Mouse (Mus musculus): ENCODE data around the gene 6030468B19Rik. TPM values are rescaled to one million over a fixed set of nuclear protein-coding genes. Genes with fewer than 3 reads are reported as not detected.
A peak's percentile ranks its signal among the peaks of the same experiment; 100 is the strongest.

6030468B19Rik gene
- 0.26 and 0.33 TPM in 2 replicates for polyA plus RNA-seq (2016; fragmentation: Nextera tagmentation; extraction: Ambion mirVana)

- WGBS = 52% methylated on average over 9 of the region's 9 CpGs
- no peaks in the 10 kb centered on the region for H3K36me3 ChIP-seq
- no peak within 1 kb of the TSS for H3K4me3 ChIP-seq (replicated peaks)
- peaks cover 17% of the 10 kb centered on the region for H3K4me1 ChIP-seq (replicated peaks)
- peak within 1 kb of the TSS; percentile 40; the same call in 1 of the 2 replicates for H3K9ac ChIP-seq (replicated peaks)
- H3K4me2 ChIP-seq = no peak within 1 kb of the TSS
- H3K27me3 ChIP-seq = peaks cover 6% of the 10 kb centered on the region
- ATAC-seq (ENCODE audit: insufficient number of reproducible peaks, insufficient read depth, low FRiP score, low TSS enrichment, low read depth) = no peak
- no peaks in the 10 kb centered on the region for H3K9me3 ChIP-seq
- no peak within 1 kb of the TSS for H3K27ac ChIP-seq
Measured at GRCm38 (mm10) chr11:117797511-117798159, at the start of gene 6030468B19Rik. 6030468B19Rik (plus strand) TSS chr11:117797660.

GRCm38 (mm10) chr11:117748628-117749027 is 48.8 kb upstream of the 6030468B19Rik start:
- 77% methylated on average over 4 of the region's 4 CpGs for WGBS
- Histone ChIP-seq H3K27ac (no peak overlapping the region), H3K4me1 (replicated peaks) (no peaks in the 10 kb centered on the region), H3K4me3 (replicated peaks) (no peak overlapping the region), H3K36me3 (peaks cover 99% of the 10 kb centered on the region), H3K9me3 (no peaks in the 10 kb centered on the region), H3K4me2 (no peak overlapping the region), H3K9ac (replicated peaks) (no peak overlapping the region), H3K27me3 (no peaks in the 10 kb centered on the region)
- ATAC-seq (ENCODE audit: insufficient number of reproducible peaks, insufficient read depth, low FRiP score, low TSS enrichment, low read depth) = no peak

- no peaks in the 10 kb centered on the region for H3K4me1 ChIP-seq (replicated peaks)
- H3K4me3 ChIP-seq (replicated peaks) = no peak overlapping the region
- no peak for ATAC-seq (ENCODE audit: insufficient number of reproducible peaks, insufficient read depth, low FRiP score, low TSS enrichment, low read depth)
- H3K4me2 ChIP-seq = no peak overlapping the region
- no peaks in the 10 kb centered on the region for H3K9me3 ChIP-seq
- H3K27ac ChIP-seq = no peak overlapping the region
- H3K27me3 ChIP-seq = no peaks in the 10 kb centered on the region
- whole genome bisulfite sequencing = 91% methylated on average over 10 of the region's 10 CpGs
- no peak overlapping the region for H3K9ac ChIP-seq (replicated peaks)
- peaks cover 99% of the 10 kb centered on the region for H3K36me3 ChIP-seq
Measured at GRCm38 (mm10) chr11:117749414-117749813, 48.0 kb upstream of the 6030468B19Rik start.

- WGBS = 91% methylated on average over 6 of the region's 6 CpGs
- Histone ChIP-seq H3K27ac (no peak overlapping the region), H3K9me3 (0 out of 2 replicates have a peak, but pooled peaks cover 3% of the 10 kb centered on the region), H3K27me3 (no peaks in the 10 kb centered on the region), H3K4me3 (replicated peaks) (no peak overlapping the region), H3K9ac (replicated peaks) (no peak overlapping the region), H3K36me3 (peaks cover 99% of the 10 kb centered on the region), H3K4me1 (replicated peaks) (no peaks in the 10 kb centered on the region), H3K4me2 (no peak overlapping the region)
- no peak for ATAC-seq (ENCODE audit: insufficient number of reproducible peaks, insufficient read depth, low FRiP score, low TSS enrichment, low read depth)
Measured at GRCm38 (mm10) chr11:117751544-117751943, 45.9 kb upstream of the 6030468B19Rik start.

- H3K27me3 ChIP-seq = no peaks in the 10 kb centered on the region
- peaks cover 99% of the 10 kb centered on the region for H3K36me3 ChIP-seq
- H3K27ac ChIP-seq = no peak overlapping the region
- H3K9me3 ChIP-seq = 0 out of 2 replicates have a peak, but pooled peaks cover 3% of the 10 kb centered on the region
- no peaks in the 10 kb centered on the region for H3K4me1 ChIP-seq (replicated peaks)
- no peak overlapping the region for H3K4me3 ChIP-seq (replicated peaks)
- WGBS = 95% methylated on average over 7 of the region's 7 CpGs
- no peak overlapping the region for H3K9ac ChIP-seq (replicated peaks)
- no peak for ATAC-seq (ENCODE audit: insufficient number of reproducible peaks, insufficient read depth, low FRiP score, low TSS enrichment, low read depth)
- H3K4me2 ChIP-seq = no peak overlapping the region
Measured at GRCm38 (mm10) chr11:117755891-117756290, 41.6 kb upstream of the 6030468B19Rik start.

GRCm38 (mm10) chr11:117759267-117759666 is 38.2 kb upstream of the 6030468B19Rik start:
- Histone ChIP-seq H3K27ac (no peak overlapping the region), H3K4me2 (no peak overlapping the region), H3K4me3 (replicated peaks) (no peak overlapping the region), H3K36me3 (peaks cover 96% of the 10 kb centered on the region), H3K4me1 (replicated peaks) (no peaks in the 10 kb centered on the region), H3K9me3 (0 out of 2 replicates have a peak, but pooled peaks cover 3% of the 10 kb centered on the region), H3K9ac (replicated peaks) (no peak overlapping the region), H3K27me3 (no peaks in the 10 kb centered on the region)
- 93% methylated on average over 10 of the region's 10 CpGs for WGBS
- no peak for ATAC-seq (ENCODE audit: insufficient number of reproducible peaks, insufficient read depth, low FRiP score, low TSS enrichment, low read depth)

GRCm38 (mm10) chr11:117760374-117761119 is 36.9 kb upstream of the 6030468B19Rik start:
- Histone ChIP-seq H3K4me2 (no peak overlapping the region), H3K27me3 (no peaks in the 10 kb centered on the region), H3K4me1 (replicated peaks) (no peaks in the 10 kb centered on the region), H3K9ac (replicated peaks) (no peak overlapping the region), H3K36me3 (peaks cover 96% of the 10 kb centered on the region), H3K9me3 (0 out of 2 replicates have a peak, but pooled peaks cover 3% of the 10 kb centered on the region), H3K4me3 (replicated peaks) (no peak overlapping the region), H3K27ac (no peak overlapping the region)
- no peak for ATAC-seq (ENCODE audit: insufficient number of reproducible peaks, insufficient read depth, low FRiP score, low TSS enrichment, low read depth)
- 93% methylated on average over 26 of the region's 26 CpGs for WGBS

- H3K27ac ChIP-seq = no peak overlapping the region
- no peak for ATAC-seq (ENCODE audit: insufficient number of reproducible peaks, insufficient read depth, low FRiP score, low TSS enrichment, low read depth)
- peaks cover 96% of the 10 kb centered on the region for H3K36me3 ChIP-seq
- H3K27me3 ChIP-seq = no peaks in the 10 kb centered on the region
- H3K4me2 ChIP-seq = no peak overlapping the region
- H3K4me3 ChIP-seq (replicated peaks) = no peak overlapping the region
- H3K9ac ChIP-seq (replicated peaks) = no peak overlapping the region
- 93% methylated on average over 13 of the region's 13 CpGs for WGBS
- no peaks in the 10 kb centered on the region for H3K9me3 ChIP-seq
- no peaks in the 10 kb centered on the region for H3K4me1 ChIP-seq (replicated peaks)
Measured at GRCm38 (mm10) chr11:117761801-117762200, 35.7 kb upstream of the 6030468B19Rik start.

- Histone ChIP-seq H3K27ac (no peak overlapping the region), H3K4me2 (no peak overlapping the region), H3K36me3 (peaks cover 94% of the 10 kb centered on the region), H3K9ac (replicated peaks) (no peak overlapping the region), H3K4me1 (replicated peaks) (no peaks in the 10 kb centered on the region), H3K27me3 (no peaks in the 10 kb centered on the region), H3K4me3 (replicated peaks) (no peak overlapping the region), H3K9me3 (no peaks in the 10 kb centered on the region)
- no peak for ATAC-seq (ENCODE audit: insufficient number of reproducible peaks, insufficient read depth, low FRiP score, low TSS enrichment, low read depth)
- WGBS = 92% methylated on average over 12 of the region's 12 CpGs
Measured at GRCm38 (mm10) chr11:117762246-117762645, 35.2 kb upstream of the 6030468B19Rik start.

GRCm38 (mm10) chr11:117764319-117764718 is 33.1 kb upstream of the 6030468B19Rik start:
- Histone ChIP-seq H3K4me3 (replicated peaks) (no peak overlapping the region), H3K36me3 (peaks cover 76% of the 10 kb centered on the region), H3K27ac (no peak overlapping the region), H3K27me3 (no peaks in the 10 kb centered on the region), H3K4me1 (replicated peaks) (no peaks in the 10 kb centered on the region), H3K9me3 (no peaks in the 10 kb centered on the region), H3K9ac (replicated peaks) (no peak overlapping the region), H3K4me2 (no peak overlapping the region)
- 87% methylated on average over 9 of the region's 9 CpGs for WGBS
- ATAC-seq (ENCODE audit: insufficient number of reproducible peaks, insufficient read depth, low FRiP score, low TSS enrichment, low read depth) = no peak

GRCm38 (mm10) chr11:117765361-117765760 is 32.1 kb upstream of the 6030468B19Rik start:
- no peaks in the 10 kb centered on the region for H3K27me3 ChIP-seq
- H3K4me3 ChIP-seq (replicated peaks) = no peak overlapping the region
- 0 out of 2 replicates have a peak, but pooled peaks have one; percentile 34 for ATAC-seq (ENCODE audit: insufficient number of reproducible peaks, insufficient read depth, low FRiP score, low TSS enrichment, low read depth)
- no peak overlapping the region for H3K9ac ChIP-seq (replicated peaks)
- no peaks in the 10 kb centered on the region for H3K4me1 ChIP-seq (replicated peaks)
- no peak overlapping the region for H3K4me2 ChIP-seq
- WGBS = 89% methylated on average over 5 of the region's 5 CpGs
- no peak overlapping the region for H3K27ac ChIP-seq
- no peaks in the 10 kb centered on the region for H3K9me3 ChIP-seq
- H3K36me3 ChIP-seq = peaks cover 70% of the 10 kb centered on the region
